Mouse (Mus musculus): Measurements from ENCODE around the gene Htra1.
A peak's percentile ranks its signal among the peaks of the same experiment; 100 is the strongest.

The Htra1 gene

GRCm38 (mm10) chr7:130935421-130935792 lies 504 bp upstream of the Htra1 start:
- no peak for DNase-seq (ENCODE audit: low read depth, low spot score)

GRCm38 (mm10) chr7:130936472-130936951 lies 601 bp downstream of the Htra1 start:
- no peak for DNase-seq (ENCODE audit: low read depth, low spot score)

DNA sequence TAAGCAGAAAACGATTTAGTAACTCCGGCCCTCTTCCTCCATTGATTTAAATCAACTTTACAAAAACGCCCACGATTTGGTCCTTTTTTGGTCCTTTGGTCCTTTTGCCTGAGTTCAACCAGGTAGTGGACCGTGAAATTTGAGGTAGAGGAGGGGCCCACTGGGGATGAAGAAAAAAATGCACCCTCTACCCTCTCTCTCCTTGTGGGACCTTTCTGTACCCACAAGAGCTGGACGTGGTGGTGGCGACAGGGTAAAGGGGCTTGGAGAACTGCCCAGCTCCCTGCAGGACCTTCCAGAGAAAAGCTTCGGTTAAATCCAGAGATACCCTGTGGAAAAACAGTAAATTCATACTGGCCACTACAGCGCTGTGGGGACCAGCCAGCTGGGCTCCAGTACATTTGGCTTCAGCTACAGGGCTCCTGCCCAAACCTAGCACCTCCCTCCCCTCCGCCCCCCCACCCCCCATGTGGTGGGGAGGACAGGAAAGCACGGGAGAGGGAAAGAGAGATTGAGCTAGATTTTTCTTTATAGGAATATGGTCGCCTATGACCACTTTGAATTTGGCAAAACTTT lies 1.4 kb downstream of the Htra1 start:
- DNase-seq (ENCODE audit: low read depth, low spot score): no peak

GRCm38 (mm10) chr7:130938005-130938404 lies 2.1 kb downstream of the Htra1 start:
- DNase-seq (ENCODE audit: low read depth, low spot score): no peak

DNA sequence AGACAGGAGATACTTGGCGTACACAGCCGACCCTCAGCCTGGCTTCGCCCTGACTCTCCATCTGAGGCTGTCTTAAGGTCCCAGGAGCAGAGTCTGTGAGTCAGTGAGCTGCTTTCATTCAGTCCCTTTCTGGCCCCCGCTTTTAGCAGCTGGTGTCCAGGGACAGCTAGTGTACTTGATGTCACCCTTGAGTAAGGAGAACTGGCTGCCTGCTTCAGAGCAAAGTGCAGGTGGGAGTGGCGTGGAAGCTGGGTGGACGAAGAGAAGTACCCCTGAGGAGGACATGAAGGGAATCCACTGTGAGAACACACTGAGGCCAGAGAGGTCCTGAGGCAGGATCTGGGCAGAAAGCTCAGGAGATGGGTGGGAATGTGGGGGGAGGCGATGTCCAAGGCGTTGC lies 3.0 kb downstream of the Htra1 start:
- DNase-seq (ENCODE audit: low read depth, low spot score): no peak

DNA sequence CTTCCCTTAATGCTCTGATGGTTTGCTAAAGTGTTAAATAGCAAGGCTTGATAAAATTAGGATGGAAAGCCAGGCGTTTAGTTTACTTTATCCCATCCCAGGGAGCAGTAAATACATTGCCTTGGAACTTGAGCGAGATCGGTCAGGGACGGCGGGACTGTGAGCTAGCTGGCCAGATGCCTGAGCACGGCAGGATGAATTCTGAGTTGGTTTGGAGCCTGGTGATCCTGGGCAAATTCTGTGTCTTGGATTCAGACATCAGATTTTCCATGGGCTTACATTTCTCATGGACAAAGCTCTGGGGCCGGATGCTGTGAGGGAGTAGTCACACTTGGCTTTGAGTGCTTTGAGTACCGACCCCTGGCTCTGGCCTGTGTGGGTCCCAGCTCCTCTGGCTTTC lies 4.8 kb downstream of the Htra1 start:
- no peak for DNase-seq (ENCODE audit: low read depth, low spot score)

GRCm38 (mm10) chr7:130943280-130943895 lies 7.5 kb downstream of the Htra1 start:
- no peak for DNase-seq (ENCODE audit: low read depth, low spot score)

- no peak for DNase-seq (ENCODE audit: low read depth, low spot score)
Measured at GRCm38 (mm10) chr7:130944766-130945475, 9.0 kb downstream of the Htra1 start.

- no peak for DNase-seq (ENCODE audit: low read depth, low spot score)
Measured at GRCm38 (mm10) chr7:130945730-130946129, 9.8 kb downstream of the Htra1 start.

DNA sequence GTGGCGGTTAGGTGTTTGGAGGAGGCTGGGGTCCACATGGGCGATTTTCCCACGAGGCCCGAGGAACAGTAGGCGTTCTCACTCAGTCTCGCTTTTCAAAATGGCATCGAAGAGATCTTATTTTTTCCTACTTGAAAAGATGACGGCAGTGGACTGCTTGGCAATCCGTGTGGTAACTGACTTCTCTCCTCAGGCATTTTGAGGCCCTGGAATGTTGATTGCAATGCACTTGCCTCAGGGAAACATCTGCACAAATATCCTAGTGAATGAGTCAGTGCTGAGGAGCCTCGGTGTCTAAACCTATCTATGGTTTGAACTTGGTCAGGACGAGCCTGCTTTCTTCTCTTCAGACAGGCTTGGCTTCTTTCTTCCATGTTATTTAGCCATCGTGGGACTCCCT lies 10.4 kb downstream of the Htra1 start:
- DNase-seq (ENCODE audit: low read depth, low spot score): no peak

DNA sequence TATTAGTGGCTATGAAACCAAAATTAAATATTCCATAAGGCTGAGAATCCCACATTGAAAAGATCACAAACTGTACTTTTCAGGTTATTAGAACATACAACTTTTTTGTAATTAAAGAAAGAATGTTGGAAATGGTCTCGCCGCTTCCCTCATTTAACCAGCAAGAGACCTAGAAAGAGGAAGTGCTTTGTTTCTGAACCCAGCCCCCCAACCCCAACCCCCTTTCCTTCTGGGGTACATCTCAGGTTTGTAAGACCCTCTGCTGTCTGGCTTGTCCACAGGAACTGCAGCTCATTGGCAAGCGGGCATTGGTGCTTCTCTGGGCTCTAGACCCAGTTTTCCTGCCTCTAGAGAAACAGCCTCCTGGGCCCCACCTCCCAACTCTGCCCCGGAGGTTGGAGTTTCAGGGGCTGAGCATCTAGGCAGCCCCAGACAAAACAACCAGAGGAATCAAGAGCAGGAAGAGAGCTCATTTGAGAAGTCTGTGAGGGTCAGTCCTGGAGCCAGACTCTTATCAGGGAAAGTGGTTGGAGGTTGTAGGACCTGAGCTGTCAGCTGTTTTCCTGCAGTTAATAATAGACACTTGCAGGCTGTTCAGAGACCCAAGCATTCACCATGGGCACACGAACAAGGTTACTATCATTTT lies 12.8 kb downstream of the Htra1 start:
- no peak for DNase-seq (ENCODE audit: low read depth, low spot score)

DNA sequence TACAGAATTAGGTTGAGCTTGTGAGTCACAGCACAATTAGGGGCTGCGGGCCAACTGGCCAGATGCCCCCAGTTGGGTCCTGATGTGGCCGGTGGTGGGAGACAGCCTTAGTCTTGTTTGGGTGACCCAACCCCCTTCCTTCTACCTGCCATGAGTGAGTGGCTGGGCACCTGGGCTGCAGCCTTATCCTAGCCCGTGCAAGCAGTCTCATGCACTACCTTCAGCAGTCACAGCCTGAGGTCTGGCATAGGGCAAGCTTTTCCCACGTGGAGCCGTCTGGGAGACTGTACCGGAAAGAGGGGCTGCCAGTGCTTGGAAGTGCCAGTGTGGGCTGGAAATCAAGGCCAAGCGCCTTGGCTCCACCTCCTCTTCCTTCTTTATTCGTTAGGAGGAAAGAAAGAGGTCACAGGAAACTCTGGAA lies 13.4 kb downstream of the Htra1 start:
- DNase-seq (ENCODE audit: low read depth, low spot score): no peak

DNA sequence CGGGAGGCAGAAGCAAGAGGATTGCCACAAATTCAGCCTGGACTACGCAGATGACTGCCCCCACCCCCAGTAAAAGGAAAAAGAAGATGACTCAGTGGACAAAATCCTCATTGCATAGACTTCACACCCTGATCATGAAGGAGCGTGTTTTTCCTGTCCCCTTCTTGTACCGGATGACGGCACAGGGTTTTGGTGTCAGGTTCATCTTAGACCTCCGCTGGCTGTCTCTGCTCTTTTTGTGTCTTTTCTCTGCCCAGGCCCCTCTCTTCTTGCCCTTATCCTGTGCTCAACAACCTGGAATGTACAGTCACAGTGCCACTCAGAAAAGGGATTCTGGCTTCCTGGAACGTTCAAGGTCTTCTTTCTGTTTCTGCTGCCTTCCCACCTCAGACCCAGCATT lies 14.6 kb downstream of the Htra1 start:
- no peak for DNase-seq (ENCODE audit: low read depth, low spot score)

DNA sequence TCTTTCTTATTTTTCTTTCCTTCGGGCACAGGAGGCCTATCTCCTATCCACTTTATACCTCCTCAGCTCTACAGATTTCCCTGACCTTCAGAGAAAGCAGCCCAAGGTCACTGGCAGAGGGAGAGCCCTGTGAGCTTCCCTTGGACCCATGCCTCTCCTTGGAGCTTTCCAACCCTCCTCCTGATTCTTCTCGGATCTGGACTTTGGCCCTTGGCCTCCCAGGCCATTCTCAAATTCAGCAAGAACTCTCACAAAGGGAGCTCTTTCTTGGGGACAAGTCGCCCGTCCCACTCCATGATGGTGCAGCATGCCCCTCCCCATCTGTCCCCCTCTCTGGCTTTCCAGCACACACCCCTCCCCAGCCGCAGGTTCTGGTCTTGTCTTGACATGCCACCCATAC lies 15.1 kb downstream of the Htra1 start:
- DNase-seq (ENCODE audit: low read depth, low spot score): no peak

GRCm38 (mm10) chr7:130953376-130953775 lies 17.5 kb downstream of the Htra1 start:
- DNase-seq (ENCODE audit: low read depth, low spot score): no peak

GRCm38 (mm10) chr7:130954177-130954601 lies 18.3 kb downstream of the Htra1 start:
- no peak for DNase-seq (ENCODE audit: low read depth, low spot score)

DNA sequence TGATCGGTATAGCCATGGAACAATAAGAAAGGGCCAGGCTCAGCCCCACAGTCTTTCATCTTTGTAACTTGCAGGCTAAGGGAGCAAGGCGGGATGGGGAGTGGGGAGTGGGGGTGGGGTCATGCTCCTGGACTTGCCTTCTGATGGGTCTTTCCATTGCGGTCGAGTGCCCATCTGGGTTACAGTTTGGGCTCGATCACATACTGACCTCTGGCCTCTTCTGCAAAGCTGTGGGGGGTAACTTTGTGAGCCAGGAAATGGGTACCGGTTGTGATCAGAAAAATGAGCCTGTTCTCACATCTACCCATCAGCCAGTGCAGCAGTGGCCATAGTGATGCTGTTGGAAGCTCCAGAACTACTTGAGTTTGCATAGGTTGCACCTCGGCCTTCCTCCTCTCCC lies 22.6 kb downstream of the Htra1 start:
- DNase-seq (ENCODE audit: low read depth, low spot score): no peak

DNA sequence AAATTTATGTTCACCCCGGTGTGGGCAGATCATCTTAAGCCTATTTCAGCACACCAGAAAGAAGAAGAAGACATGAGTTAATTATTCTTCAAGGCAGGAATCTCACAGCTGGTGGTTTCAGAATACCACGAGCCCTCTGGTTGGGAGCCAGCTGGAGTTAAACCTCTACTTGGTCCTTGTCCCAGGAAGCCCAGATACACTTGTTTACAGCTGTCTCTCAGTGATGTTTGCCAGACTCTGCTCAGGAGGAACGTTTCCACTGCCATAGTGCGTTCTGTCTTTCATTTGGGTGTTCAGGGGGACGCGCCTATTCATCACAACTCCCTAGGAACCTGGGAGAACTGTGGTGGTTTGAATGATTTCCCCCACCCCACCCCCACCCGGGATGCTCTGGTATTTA lies 24.0 kb downstream of the Htra1 start:
- no peak for DNase-seq (ENCODE audit: low read depth, low spot score)

- no peak for DNase-seq (ENCODE audit: low read depth, low spot score)
Measured at GRCm38 (mm10) chr7:130961429-130961828, 25.5 kb downstream of the Htra1 start.

GRCm38 (mm10) chr7:130964686-130965085 lies 28.8 kb downstream of the Htra1 start:
- DNase-seq (ENCODE audit: low read depth, low spot score): peak; percentile 26

DNA sequence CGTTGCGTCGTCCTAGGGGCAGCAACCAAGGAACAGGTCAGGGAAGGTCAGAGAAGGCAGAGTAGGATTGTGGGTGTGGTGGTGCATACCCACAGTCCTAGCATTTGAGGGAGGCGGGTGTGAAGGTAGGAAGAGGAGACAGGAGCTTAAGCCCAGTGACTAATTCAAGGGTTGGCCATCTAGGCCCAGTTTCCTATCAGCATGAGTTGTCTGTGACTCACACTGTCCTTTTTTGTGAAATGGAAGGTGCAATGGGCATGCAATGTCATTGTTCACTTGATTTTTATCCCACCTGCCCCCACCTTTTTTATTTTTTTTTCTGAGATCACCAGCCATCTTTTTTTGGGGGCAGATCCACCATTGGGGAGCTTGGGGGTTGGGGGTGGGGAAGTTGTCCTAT lies 29.5 kb downstream of the Htra1 start:
- no peak for DNase-seq (ENCODE audit: low read depth, low spot score)

- DNase-seq (ENCODE audit: low read depth, low spot score): peak; percentile 25
Measured at GRCm38 (mm10) chr7:130965909-130966365, 30.0 kb downstream of the Htra1 start.
